Mouse (Mus musculus) 3T3-L1 (cell line): ENCODE data around the gene Postn.
A peak's percentile ranks its signal among the peaks of the same experiment; 100 is the strongest.

Experiments used
- DNase-seq: peaks from one replicate; pipeline ENCODE4 v3.0.0-alpha.2; 2015; ENCODE audit warnings: low read depth, low spot score

Gene Postn

DNA sequence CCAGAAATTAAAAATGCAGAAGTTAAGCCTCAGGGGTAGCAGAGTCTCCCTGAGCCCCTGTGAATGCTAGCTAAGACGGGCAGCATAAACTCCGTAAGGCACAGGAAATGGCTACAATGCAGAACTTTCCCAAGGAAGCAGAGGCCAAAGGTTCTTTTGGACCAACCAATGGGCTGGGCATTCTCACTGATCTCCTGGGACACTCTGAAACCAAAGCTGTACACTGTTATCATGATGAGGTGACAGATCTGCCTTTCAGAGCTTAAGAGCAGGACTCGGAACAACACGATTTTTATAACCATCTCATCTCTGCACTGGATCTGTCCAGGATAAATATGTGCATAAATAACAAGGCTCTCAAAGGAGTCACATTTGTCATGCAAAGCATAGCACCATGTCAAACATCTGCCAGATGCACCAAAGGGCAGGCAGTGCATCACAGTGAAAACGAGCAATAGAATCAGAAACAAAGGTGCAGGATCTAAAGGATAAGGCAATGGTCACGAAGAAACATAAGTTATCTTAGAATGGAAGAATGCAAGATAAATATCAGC lies 57.0 kb downstream of the Postn start:
- no peak for DNase-seq

DNA sequence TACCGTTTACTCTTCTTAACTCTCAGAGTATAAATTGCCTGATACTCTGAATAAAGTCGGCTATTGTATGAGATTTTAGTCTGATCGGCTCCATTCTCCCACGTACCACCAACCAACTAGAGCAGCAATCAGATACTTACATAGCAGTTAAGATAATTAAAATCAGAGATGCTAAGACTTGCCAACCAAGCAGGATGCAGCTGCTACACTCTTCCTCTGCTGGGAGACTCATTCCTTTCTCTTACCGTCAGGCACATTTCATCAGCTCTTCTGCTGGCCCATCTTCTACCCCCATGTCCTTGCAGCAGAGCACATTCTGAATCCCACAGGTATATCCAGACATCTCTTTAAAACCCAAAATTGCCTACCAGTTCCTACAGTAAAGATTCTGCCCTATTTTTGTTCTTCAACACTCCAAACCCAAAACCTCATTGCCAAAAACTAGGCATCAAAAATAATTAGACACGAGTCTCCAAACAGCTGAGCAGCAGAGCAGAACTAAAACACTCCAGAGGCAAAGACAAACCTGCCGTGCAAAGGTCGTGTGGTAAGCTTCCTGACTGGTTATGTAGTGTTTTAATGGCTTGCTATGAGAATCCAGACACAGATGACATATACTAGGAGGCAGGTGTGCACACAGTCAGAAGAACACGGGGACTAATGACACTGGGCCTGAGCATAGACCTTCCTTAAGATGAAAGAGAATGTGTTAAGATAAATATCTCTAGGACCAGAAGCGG lies 59.5 kb downstream of the Postn start:
- DNase-seq, result no peak

DNA sequence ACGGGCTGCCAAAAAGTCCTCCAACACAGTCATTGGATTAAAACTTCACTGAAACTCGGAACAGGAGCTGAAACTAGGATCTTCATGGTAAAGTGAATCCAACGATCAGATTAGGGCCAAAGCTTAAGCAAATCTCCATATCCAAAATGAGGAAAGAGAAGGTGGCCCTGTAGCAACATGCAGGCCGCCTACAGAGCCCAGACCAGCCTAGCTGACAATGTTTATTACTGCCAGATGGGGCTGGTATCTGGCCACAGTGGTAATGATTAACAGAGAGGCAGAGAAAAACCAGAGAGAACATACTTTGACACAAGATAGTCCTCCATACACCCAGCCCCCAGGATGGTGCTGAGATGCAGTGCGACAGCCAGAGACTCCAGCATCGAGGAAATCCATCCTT lies 60.1 kb downstream of the Postn start:
- DNase-seq, result no peak

- DNase-seq, result no peak
Measured at GRCm38 (mm10) chr3:54421666-54422065, 60.8 kb downstream of the Postn start.

DNA sequence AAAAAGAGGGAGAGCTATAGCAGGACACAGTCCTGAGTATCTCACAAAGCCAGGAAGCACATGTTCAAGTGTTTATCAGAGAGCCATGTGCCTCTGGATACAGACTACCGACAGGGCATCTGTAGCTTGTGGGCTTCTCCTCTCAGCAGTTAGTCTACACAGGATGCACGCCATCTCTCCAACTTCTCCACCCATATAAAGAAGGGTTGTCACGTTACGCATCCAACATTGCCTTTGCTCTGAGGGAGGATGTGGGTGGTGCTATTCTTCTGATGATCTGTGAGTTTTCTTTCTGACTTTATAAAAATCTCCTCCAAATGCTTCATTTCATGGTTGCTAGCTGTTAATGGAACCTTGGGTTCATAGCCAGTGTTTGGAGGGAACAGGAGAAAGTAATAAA lies 63.2 kb downstream of the Postn start:
- DNase-seq, result no peak

- peak; percentile 84 for DNase-seq
Measured at GRCm38 (mm10) chr3:54431663-54432062, 70.8 kb downstream of the Postn start.

GRCm38 (mm10) chr3:54432167-54432566 lies 71.3 kb downstream of the Postn start:
- DNase-seq, result no peak

DNA sequence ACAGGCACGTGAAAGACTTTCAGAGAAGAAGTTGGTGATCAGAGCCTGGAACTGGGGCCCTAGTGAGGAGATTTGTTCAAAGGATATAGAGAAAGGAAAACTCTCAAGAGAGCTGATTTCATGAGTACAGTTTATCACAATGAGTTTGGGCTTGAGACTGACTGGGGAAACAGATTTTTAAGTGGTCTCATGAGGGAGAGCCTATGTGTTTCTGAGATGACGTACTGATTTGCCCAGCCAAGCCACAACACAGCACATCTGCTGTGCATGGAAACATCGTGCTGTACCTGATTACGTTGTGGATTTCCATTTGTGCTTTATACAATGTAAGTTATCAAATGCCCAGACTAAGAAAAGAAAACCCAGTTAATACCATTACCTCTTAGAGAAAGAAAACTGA lies 71.7 kb downstream of the Postn start:
- no peak for DNase-seq

- peak; percentile 69 for DNase-seq
Measured at GRCm38 (mm10) chr3:54434571-54434970, 73.7 kb downstream of the Postn start.

- no peak for DNase-seq
Measured at GRCm38 (mm10) chr3:54436373-54436964, 75.6 kb downstream of the Postn start.
